Mouse (Mus musculus) lung, postnatal 0 days (tissue): ENCODE results near the gene Lbh. TPM values are rescaled to one million over a fixed set of nuclear protein-coding genes. Genes with fewer than 3 reads are reported as not detected.
A peak's percentile ranks its signal among the peaks of the same experiment; 100 is the strongest.

Experiments
- ATAC-seq: fragments of 200-750 bp; cut with Nextera tagmentation; 2 replicates; pipeline ENCODE4 v1.8.0; 2017; ENCODE audit warnings: moderate library complexity
- DNase-seq: peaks from one replicate; pipeline ENCODE4 v3.0.0-alpha.2; 2016; ENCODE audit warnings: low spot score
- H3K27ac ChIP-seq: fragments of 300-500 bp; sonication (generic); 2 replicates; pipeline ENCODE4 v1.5.1; 2014; ENCODE audit warnings: antibody characterized with exemption, mild to moderate bottlenecking, low read length, mixed read lengths
- H3K27me3 ChIP-seq: fragments of 300-500 bp; sonication (generic); replicated peaks from 2 replicates; pipeline ENCODE4 v1.6.1; 2014; ENCODE audit warnings: low read length, mixed read lengths; ENCODE audit not compliant: insufficient read depth
- H3K36me3 ChIP-seq: fragments of 300-500 bp; sonication (generic); 2 replicates; pipeline ENCODE4 v1.6.1; 2014; ENCODE audit warnings: low read length, mixed read lengths; ENCODE audit not compliant: insufficient read depth
- H3K4me1 ChIP-seq: fragments of 300-500 bp; sonication (generic); 2 replicates; pipeline ENCODE4 v1.6.1; 2014; ENCODE audit warnings: antibody characterized with exemption, low read depth, low read length, mixed read lengths; ENCODE audit not compliant: insufficient read depth
- H3K4me2 ChIP-seq: fragments of 300-500 bp; sonication (generic); replicated peaks from 2 replicates; pipeline ENCODE4 v1.6.1; 2014; ENCODE audit warnings: low read depth, mild to moderate bottlenecking, low read length, moderate library complexity, mixed read lengths
- H3K4me3 ChIP-seq: fragments of 300-500 bp; sonication (generic); 2 replicates; pipeline ENCODE4 v1.5.1; 2014; ENCODE audit warnings: low read depth, low read length
- H3K9ac ChIP-seq: fragments of 300-500 bp; sonication (generic); replicated peaks from 2 replicates; pipeline ENCODE4 v1.6.1; 2014; ENCODE audit warnings: low read depth, mild to moderate bottlenecking
- H3K9me3 ChIP-seq: fragments of 300-500 bp; sonication (generic); 2 replicates; pipeline ENCODE4 v1.6.1; 2016; ENCODE audit warnings: low read length, mixed read lengths
- CTCF ChIP-seq: IDR thresholded peaks from 2 replicates; pipeline ENCODE4 v1.5.1; 2016; ENCODE audit warnings: antibody characterized with exemption, mild to moderate bottlenecking
- EP300 ChIP-seq: IDR thresholded peaks from 2 replicates; pipeline ENCODE4 v1.6.1; 2016; ENCODE audit warnings: antibody characterized with exemption, mild to moderate bottlenecking, control low read depth
- WGBS: fragments of 180-500 bp; shearing (Covaris S2); extraction: QIAGEN DNeasy Blood & Tissue Kit; methylation state at CpG from one replicate; pipeline ENCODE4 v1.1.7; 2014; 5-methylcytosine and 5-hydroxymethylcytosine counted together
- polyA plus RNA-seq: library from polyadenylated mRNA; unstranded; fragments of >200 nt; fragmentation: Nextera tagmentation; extraction: Ambion mirVana; gene quantifications from 2 replicates; pipeline ENCODE4 v1.2.1, GENCODE M21; 2015

The Lbh gene
- polyA plus RNA-seq, 1 experiment from 2014 or later: 16.2 TPM

DNA sequence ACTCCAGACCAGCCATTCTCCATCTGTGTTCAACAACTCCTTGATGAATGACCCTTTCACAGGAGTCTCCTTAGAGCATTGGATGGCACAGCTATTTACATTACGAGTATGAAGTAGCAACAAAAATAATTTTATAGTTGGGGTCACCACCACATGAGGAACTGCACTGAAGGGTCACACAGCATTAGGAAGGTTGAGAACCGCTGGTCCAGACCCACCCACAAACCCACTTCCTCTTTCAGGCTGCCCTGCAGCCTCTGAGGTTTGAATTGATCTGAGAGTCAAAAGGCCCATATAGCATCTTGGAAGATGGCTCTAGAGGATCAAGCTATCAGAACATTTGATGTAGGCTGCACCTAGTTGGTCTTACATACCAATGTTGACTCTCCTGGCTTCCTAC, 42.8 kb downstream of the Lbh start:
- ATAC-seq (no peak), DNase-seq (no peak)
- H3K9ac ChIP-seq: no peak overlapping the region
- 72% methylated on average over 2 of the region's 2 CpGs for WGBS
- H3K27me3 ChIP-seq: no peaks in the 10 kb centered on the region
- no peaks in the 10 kb centered on the region for H3K9me3 ChIP-seq
- no peak overlapping the region for H3K27ac ChIP-seq
- no peak for TF ChIP-seq CTCF
- TF ChIP-seq EP300: no peak
- H3K4me1 ChIP-seq: no peaks in the 10 kb centered on the region
- no peaks in the 10 kb centered on the region for H3K36me3 ChIP-seq
- no peak overlapping the region for H3K4me3 ChIP-seq
- no peak overlapping the region for H3K4me2 ChIP-seq

DNA sequence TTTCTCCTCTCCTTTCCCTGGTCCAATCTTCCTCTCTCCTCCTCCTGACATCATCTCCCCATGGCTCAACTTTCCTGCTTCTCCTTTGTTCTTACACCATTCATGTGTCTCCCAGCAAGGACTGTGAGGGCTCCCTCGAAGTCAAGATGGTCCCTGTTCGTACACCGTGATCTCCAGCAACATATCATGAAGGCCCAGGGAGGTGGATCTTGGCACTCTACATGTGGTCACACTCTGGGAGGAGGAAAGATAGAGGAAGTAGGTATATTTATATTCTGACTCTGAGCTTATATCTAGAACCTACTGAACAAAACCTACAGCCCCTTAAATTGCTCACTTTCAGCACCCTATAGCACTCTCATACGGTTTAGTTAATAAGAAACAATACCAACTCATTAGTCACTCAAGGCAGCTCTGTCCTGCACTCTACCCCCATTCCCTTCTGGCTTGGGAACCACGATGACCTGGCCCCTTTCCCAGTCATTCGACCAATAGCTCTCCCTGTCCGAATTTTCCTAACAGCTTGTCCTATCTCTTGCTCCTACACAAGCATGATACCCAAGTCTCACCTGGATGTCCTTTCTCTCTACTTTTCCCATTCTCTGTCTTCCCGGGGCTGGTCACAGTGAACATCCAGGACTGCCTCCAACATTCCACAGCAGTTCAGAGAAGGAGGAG, 44.0 kb downstream of the Lbh start:
- WGBS: 73% methylated on average over 8 of the region's 8 CpGs
- no peak overlapping the region for H3K27ac ChIP-seq
- H3K9ac ChIP-seq: no peak overlapping the region
- no peaks in the 10 kb centered on the region for H3K4me1 ChIP-seq
- no peak for DNase-seq
- H3K9me3 ChIP-seq: no peaks in the 10 kb centered on the region
- TF ChIP-seq CTCF: no peak
- no peak for TF ChIP-seq EP300
- H3K27me3 ChIP-seq: no peaks in the 10 kb centered on the region
- H3K36me3 ChIP-seq: no peaks in the 10 kb centered on the region
- ATAC-seq: no peak
- no peak overlapping the region for H3K4me2 ChIP-seq
- H3K4me3 ChIP-seq: no peak overlapping the region

DNA sequence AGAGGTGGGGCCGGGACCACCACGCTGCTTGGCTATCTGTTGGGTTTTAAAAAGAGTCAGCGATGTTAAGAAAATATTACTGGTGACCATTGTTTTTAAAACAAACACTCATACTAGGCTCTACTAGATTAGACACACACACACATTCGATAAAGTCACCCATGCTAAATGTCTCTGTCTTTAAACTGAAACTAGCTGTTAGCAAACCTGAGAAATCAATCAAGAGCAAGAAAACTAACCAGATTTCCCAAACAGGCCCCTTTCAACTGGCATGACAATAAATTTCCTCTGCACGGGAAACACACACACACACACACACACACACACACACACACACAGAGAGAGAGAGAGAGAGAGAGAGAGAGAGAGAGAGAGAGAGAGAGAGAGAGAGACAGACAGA, 47.6 kb downstream of the Lbh start:
- WGBS: 55% methylated on average over 5 of the region's 5 CpGs
- no peaks in the 10 kb centered on the region for H3K27me3 ChIP-seq
- no peaks in the 10 kb centered on the region for H3K9me3 ChIP-seq
- no peak for TF ChIP-seq EP300
- TF ChIP-seq CTCF: no peak
- no peaks in the 10 kb centered on the region for H3K4me1 ChIP-seq
- H3K36me3 ChIP-seq: no peaks in the 10 kb centered on the region
- H3K27ac ChIP-seq: no peak overlapping the region
- ATAC-seq: no peak
- DNase-seq: no peak
- no peak overlapping the region for H3K4me3 ChIP-seq
- no peak overlapping the region for H3K4me2 ChIP-seq
- H3K9ac ChIP-seq: no peak overlapping the region

DNA sequence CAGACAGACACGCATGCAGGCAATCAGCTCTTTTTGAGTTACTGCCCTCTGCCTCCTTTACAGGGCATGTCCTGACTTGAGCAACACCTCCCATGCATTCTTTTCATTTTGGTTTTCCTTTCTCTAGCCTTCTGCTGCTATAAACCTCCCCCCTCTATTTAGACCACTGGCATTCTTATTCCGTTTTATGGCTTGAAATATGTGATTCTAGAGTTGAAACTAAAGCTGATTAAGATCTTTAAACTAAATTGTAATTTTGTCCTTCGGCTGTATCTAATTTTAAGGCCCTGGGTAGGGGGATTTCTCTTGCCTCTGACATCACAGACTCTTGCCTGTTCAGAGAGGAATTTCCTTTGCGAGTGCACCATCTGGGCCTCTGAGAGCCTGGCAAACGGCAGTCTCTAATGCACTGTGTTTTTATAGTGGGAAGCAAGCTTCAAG, 48.0 kb downstream of the Lbh start:
- Histone ChIP-seq H3K4me2 (no peak overlapping the region), H3K9ac (no peak overlapping the region), H3K36me3 (no peaks in the 10 kb centered on the region), H3K27ac (no peak overlapping the region), H3K4me1 (no peaks in the 10 kb centered on the region), H3K27me3 (no peaks in the 10 kb centered on the region), H3K4me3 (no peak overlapping the region), H3K9me3 (no peaks in the 10 kb centered on the region)
- ATAC-seq (no peak), DNase-seq (no peak)
- 45% methylated on average over 5 of the region's 5 CpGs for WGBS
- no peak for TF ChIP-seq EP300
- TF ChIP-seq CTCF: peak; percentile 19; the same call in 1 of the 2 replicates

DNA sequence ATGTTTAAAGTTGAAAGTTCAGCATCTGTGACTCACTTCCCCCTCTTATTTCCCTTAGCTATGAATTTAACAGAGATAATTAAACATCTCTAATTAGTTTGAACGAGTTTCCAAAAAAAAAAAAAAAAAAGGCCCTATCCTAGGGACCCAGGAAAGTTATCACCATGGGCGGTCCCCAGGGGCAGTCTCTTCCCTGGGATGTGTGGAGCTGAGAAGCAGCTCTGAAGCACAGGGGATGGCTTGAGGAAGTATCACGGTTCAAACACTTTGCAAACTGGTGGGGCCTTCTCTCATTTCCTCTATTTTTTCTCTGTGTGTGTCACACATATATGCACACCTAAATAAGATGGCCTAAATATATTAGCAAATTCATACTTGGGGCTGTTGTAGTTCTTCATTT, 48.8 kb downstream of the Lbh start:
- no peak for DNase-seq

DNA sequence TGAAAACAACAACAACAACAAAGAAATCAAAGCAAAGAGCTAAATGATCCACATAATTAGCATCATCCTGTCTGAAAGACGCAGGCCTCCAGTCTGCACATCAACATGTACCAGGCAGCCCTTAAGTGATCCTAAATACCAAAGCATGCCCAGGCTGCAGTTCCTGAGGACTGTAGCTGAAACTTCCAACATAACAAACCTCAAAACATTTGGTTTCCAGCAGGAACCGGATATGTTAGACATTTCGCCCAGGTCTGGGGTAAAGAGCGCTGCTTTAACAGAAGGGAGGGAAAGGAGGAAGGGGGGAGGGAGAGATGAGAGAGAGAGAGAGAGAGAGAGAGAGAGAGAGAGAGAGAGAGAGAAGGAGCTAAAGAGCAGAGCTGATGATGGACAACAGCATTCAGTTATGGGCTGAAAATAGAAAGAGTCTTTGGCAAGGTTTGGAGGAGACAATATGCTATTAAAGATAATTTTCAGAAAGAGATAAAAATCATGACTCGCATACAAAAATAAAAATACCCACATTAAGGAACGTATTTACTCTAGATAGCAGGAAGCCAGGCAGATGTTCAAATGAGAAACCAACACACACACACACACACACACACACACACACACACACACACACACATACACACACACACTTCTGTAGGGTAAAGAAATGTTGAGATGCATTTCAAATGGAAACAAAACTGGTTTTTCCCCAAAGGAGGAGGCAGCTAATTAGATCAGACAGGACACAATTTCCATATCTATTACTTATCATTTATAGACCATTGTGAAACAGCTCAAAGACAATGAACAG, 49.5 kb downstream of the Lbh start:
- TF ChIP-seq CTCF (no peak), EP300 (no peak)
- DNase-seq (no peak), ATAC-seq (no peak; the same call in 1 of the 2 replicates)
- no peaks in the 10 kb centered on the region for H3K4me1 ChIP-seq
- WGBS: 58% methylated on average over 6 of the region's 6 CpGs
- no peak overlapping the region for H3K9ac ChIP-seq
- no peaks in the 10 kb centered on the region for H3K27me3 ChIP-seq
- no peaks in the 10 kb centered on the region for H3K36me3 ChIP-seq
- no peak overlapping the region for H3K4me3 ChIP-seq
- H3K9me3 ChIP-seq: no peaks in the 10 kb centered on the region
- H3K4me2 ChIP-seq: no peak overlapping the region
- no peak overlapping the region for H3K27ac ChIP-seq

More for the DNA sequence above, 48.8 kb downstream of the Lbh start:
- Histone ChIP-seq H3K27ac (no peak overlapping the region), H3K9me3 (no peaks in the 10 kb centered on the region), H3K4me3 (no peak overlapping the region), H3K9ac (no peak overlapping the region), H3K4me2 (no peak overlapping the region), H3K27me3 (no peaks in the 10 kb centered on the region), H3K36me3 (no peaks in the 10 kb centered on the region), H3K4me1 (no peaks in the 10 kb centered on the region)
- WGBS: 46% methylated on average over 3 of the region's 3 CpGs
- TF ChIP-seq CTCF (no peak), EP300 (no peak)
- ATAC-seq: no peak
